In genomic region chr17:21008382-21009331, GRCm38 (mm10) we compare ENCODE assay signal across 8 mouse cellular contexts. TPM values are rescaled to one million over a fixed set of nuclear protein-coding genes. Genes with fewer than 3 reads are reported as not detected.
A peak's percentile ranks its signal among the peaks of the same experiment; 100 is the strongest.
DNase-seq lines count a peak whose midpoint lies in the region; ATAC-seq lines count a peak whose summit lies in the region.

TSS of gene Zfp160 (plus strand) at chr17:21008903.

- peaks cover 19% of the 10 kb centered on the region for H3K36me3 ChIP-seq in hindbrain, embryonic 15.5 days

- H3K4me2 ChIP-seq in hindbrain, embryonic 15.5 days, result peak within 1 kb of the TSS; percentile 83

- no peaks in the 10 kb centered on the region for H3K9me3 ChIP-seq in hindbrain, embryonic 15.5 days

- peak within 1 kb of the TSS; percentile 71 for H3K4me3 ChIP-seq in hindbrain, embryonic 15.5 days

- peak within 1 kb of the TSS; percentile 91 for H3K27ac ChIP-seq in hindbrain, embryonic 15.5 days (replicated peaks)

- H3K9ac ChIP-seq in hindbrain, embryonic 15.5 days, result peak within 1 kb of the TSS; percentile 75

- peak; percentile 85 for DNase-seq in T-cell, adult 2 months (ENCODE audit: low spot score)
- DNase-seq in cerebellum, postnatal 36 days, result peak; percentile 81 to 86
- DNase-seq in frontal cortex, postnatal 36 days (ENCODE audit: low spot score in 2 of 2), result peak; percentile 90 to 94
- peak; percentile 82 for DNase-seq in left cerebral cortex, adult 11 months (ENCODE audit: low spot score)
- peak; percentile 88 to 89 for DNase-seq in lung, postnatal 4 days
- peak; percentile 82 for DNase-seq in retina, postnatal 7 days (ENCODE audit: low read depth, low spot score)
- DNase-seq in urinary bladder, adult 2 months (ENCODE audit: low spot score), result peak; percentile 69

- peaks cover 22% of the 10 kb centered on the region for H3K4me1 ChIP-seq in hindbrain, embryonic 15.5 days (replicated peaks)

- ATAC-seq in hindbrain, embryonic 15.5 days (ENCODE audit: low FRiP score, low read depth), result peak; percentile 98

- H3K27me3 ChIP-seq in hindbrain, embryonic 15.5 days, result no peaks in the 10 kb centered on the region

- 5% methylated on average over 36 of the region's 36 CpGs for WGBS in hindbrain, embryonic 15.5 days

RNA-seq across cellular contexts. Expression of gene Zfp160, which starts in this region (rescaled TPM):
- 14.3 and 17.0 TPM in 2 replicates for polyA plus RNA-seq in hindbrain, embryonic 15.5 days (2015; fragmentation: Nextera tagmentation; extraction: Ambion mirVana)
- polyA plus RNA-seq in urinary bladder, adult 2 months (2012; rRNA removed), result 14.3 and 16.8 TPM in 2 replicates

Comparison
In these comparisons a context has a peak if more than half of its experiments do, and no peak if none do; other contexts are left out.
1. Peak in every context shown above with its lines: DNase-seq, ATAC-seq, H3K4me3 ChIP-seq and H3K27ac ChIP-seq.